Mouse (Mus musculus) liver, embryonic 14.5 days (tissue): ENCODE measurements around the gene 1700034J05Rik.

Experiments
- CTCF ChIP-seq: IDR thresholded peaks from 2 replicates; pipeline ENCODE4 v1.5.1; 2016; ENCODE audit warnings: antibody characterized with exemption, low read depth, control low read depth
- EP300 ChIP-seq: IDR thresholded peaks from 2 replicates; pipeline ENCODE4 v1.6.1; 2016; ENCODE audit warnings: antibody characterized with exemption, low read depth

DNA sequence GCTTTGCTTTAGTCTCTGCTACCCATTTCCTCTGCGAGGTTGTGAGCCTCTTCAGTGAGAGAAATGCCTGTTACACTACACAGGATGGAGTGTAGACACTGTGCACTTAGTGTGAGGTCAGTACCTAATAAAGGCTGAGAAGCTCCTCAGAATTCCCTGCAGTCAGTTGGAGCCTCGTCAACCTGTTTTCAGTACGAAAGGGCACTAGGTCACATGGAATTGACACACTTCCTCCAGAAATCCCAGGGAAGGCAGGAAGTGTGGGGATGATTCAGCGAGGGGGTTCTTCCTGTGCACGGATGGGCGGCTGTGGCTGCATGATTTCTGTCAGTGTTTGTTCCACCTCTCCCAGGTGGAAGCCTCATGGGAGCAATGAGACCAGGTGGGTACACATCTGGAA lies 21.1 kb downstream of the 1700034J05Rik start:
- TF ChIP-seq CTCF (no peak), EP300 (no peak)
